Mouse (Mus musculus) midbrain, postnatal 0 days (tissue): ENCODE measurements around the gene Camta1. TPM values are rescaled to one million over a fixed set of nuclear protein-coding genes. Genes with fewer than 3 reads are reported as not detected.
A peak's percentile ranks its signal among the peaks of the same experiment; 100 is the strongest.

Source experiments
- ATAC-seq: fragments of 200-750 bp; cut with Nextera tagmentation; 2 replicates; pipeline ENCODE4 v1.8.0; 2017; ENCODE audit warnings: moderate number of reproducible peaks, mild to moderate bottlenecking, moderate TSS enrichment, moderate library complexity; ENCODE audit not compliant: low FRiP score
- DNase-seq: peaks from one replicate; pipeline ENCODE4 v3.0.0-alpha.2; 2015; ENCODE audit warnings: low spot score
- H3K27ac ChIP-seq: fragments of 300-500 bp; sonication (generic); 2 replicates; pipeline ENCODE4 v1.5.1; 2014; ENCODE audit warnings: low read depth, mild to moderate bottlenecking, low read length, mixed read lengths
- H3K27me3 ChIP-seq: fragments of 300-500 bp; sonication (generic); 2 replicates; pipeline ENCODE4 v1.6.1; 2014; ENCODE audit warnings: low read length, control low read depth, mixed read lengths; ENCODE audit not compliant: insufficient read depth
- H3K36me3 ChIP-seq: fragments of 300-500 bp; sonication (generic); 2 replicates; pipeline ENCODE4 v1.6.1; 2014; ENCODE audit warnings: low read length, control low read depth, mixed read lengths; ENCODE audit not compliant: insufficient read depth
- H3K4me1 ChIP-seq: fragments of 300-500 bp; sonication (generic); 2 replicates; pipeline ENCODE4 v1.6.1; 2014; ENCODE audit warnings: mild to moderate bottlenecking, control low read depth, antibody characterized with exemption, low read length, mixed read lengths; ENCODE audit not compliant: insufficient read depth
- H3K4me2 ChIP-seq: fragments of 300-500 bp; sonication (generic); 2 replicates; pipeline ENCODE4 v1.6.1; 2014; ENCODE audit warnings: low read depth, mild to moderate bottlenecking, low read length, mixed read lengths; ENCODE audit not compliant: poor library complexity, severe bottlenecking
- H3K4me3 ChIP-seq: fragments of 300-500 bp; sonication (generic); 2 replicates; pipeline ENCODE4 v1.5.1; 2014; ENCODE audit warnings: low read depth, mild to moderate bottlenecking, low read length, moderate library complexity
- H3K9ac ChIP-seq: fragments of 300-500 bp; sonication (generic); replicated peaks from 2 replicates; pipeline ENCODE4 v1.6.1; 2014; ENCODE audit warnings: mild to moderate bottlenecking, low read length, moderate library complexity, mixed read lengths; ENCODE audit not compliant: poor library complexity, severe bottlenecking
- H3K9me3 ChIP-seq: fragments of 300-500 bp; sonication (generic); 2 replicates; pipeline ENCODE4 v1.6.1; 2016; ENCODE audit warnings: low read length, control low read depth
- CTCF ChIP-seq: IDR thresholded peaks from 2 replicates; pipeline ENCODE4 v1.5.1; 2016; ENCODE audit warnings: antibody characterized with exemption, mild to moderate bottlenecking
- WGBS: fragments of 180-500 bp; shearing (Covaris S2); extraction: QIAGEN DNeasy Blood & Tissue Kit; methylation state at CpG from one replicate; pipeline ENCODE4 v1.1.7; 2014; 5-methylcytosine and 5-hydroxymethylcytosine counted together
- polyA plus RNA-seq: library from polyadenylated mRNA; unstranded; fragments of >200 nt; fragmentation: Nextera tagmentation; extraction: Ambion mirVana; gene quantifications from 2 replicates; pipeline ENCODE4 v1.2.1, GENCODE M21; 2015
- total RNA-seq: library from RNA; depleted of rRNA; stranded (reverse); fragments of >200 nt; gene quantifications from 2 replicates; pipeline ENCODE4 v1.2.3, GENCODE M21; 2014

Camta1 gene
- total and polyA plus RNA-seq, 2 experiments from 2014 or later = 140 to 153 TPM

DNA sequence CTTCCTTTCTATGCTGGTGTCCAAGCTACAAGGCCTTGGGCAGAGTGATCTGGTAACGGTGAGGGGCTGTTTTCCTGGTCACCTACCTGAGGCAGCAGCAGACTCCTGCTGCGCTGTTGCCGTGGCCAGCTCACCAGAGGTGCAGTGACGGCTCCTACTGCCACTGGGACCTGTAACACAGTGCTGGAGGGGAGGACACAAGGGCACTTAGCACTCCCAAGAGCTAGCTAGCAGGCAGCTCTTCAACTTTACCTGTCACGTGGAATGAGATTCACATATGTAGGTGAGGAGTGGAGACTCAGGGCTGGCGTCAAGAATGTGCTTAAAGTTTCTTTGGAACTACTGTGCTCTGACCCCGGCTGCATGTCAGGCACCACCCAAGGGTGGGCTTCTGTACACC, 851.4 kb downstream of the Camta1 start:
- ATAC-seq = no peak
- Histone ChIP-seq H3K4me2 (no peak overlapping the region), H3K9ac (no peak overlapping the region), H3K27ac (no peak overlapping the region), H3K4me3 (no peak overlapping the region), H3K9me3 (no peaks in the 10 kb centered on the region), H3K36me3 (peaks cover 5% of the 10 kb centered on the region; the same call in 1 of the 2 replicates), H3K27me3 (no peaks in the 10 kb centered on the region), H3K4me1 (no peaks in the 10 kb centered on the region)
- TF ChIP-seq CTCF = no peak
- 93% methylated on average over 7 of the region's 7 CpGs for WGBS
- no peak for DNase-seq

- no peaks in the 10 kb centered on the region for H3K9me3 ChIP-seq
- 53% methylated on average over 6 of the region's 6 CpGs for WGBS
- no peak overlapping the region for H3K4me3 ChIP-seq
- no peak overlapping the region for H3K4me2 ChIP-seq
- peak; percentile 65 for TF ChIP-seq CTCF
- no peaks in the 10 kb centered on the region for H3K27me3 ChIP-seq
- DNase-seq (peak; percentile 36), ATAC-seq (no peak)
- no peaks in the 10 kb centered on the region for H3K4me1 ChIP-seq
- peaks cover 3% of the 10 kb centered on the region; the same call in 1 of the 2 replicates for H3K36me3 ChIP-seq
- H3K9ac ChIP-seq = no peak overlapping the region
- no peak overlapping the region for H3K27ac ChIP-seq
Measured at GRCm38 (mm10) chr4:151006945-151007344, 854.7 kb downstream of the Camta1 start.

GRCm38 (mm10) chr4:151005656-151006318, 855.9 kb downstream of the Camta1 start:
- Histone ChIP-seq H3K27ac (no peak overlapping the region), H3K9ac (no peak overlapping the region), H3K36me3 (0 out of 2 replicates have a peak, but pooled peaks cover 3% of the 10 kb centered on the region), H3K9me3 (no peaks in the 10 kb centered on the region), H3K4me2 (no peak overlapping the region), H3K4me1 (no peaks in the 10 kb centered on the region), H3K27me3 (no peaks in the 10 kb centered on the region), H3K4me3 (no peak overlapping the region)
- DNase-seq (no peak), ATAC-seq (no peak)
- WGBS = 94% methylated on average over 13 of the region's 13 CpGs
- no peak for TF ChIP-seq CTCF

DNA sequence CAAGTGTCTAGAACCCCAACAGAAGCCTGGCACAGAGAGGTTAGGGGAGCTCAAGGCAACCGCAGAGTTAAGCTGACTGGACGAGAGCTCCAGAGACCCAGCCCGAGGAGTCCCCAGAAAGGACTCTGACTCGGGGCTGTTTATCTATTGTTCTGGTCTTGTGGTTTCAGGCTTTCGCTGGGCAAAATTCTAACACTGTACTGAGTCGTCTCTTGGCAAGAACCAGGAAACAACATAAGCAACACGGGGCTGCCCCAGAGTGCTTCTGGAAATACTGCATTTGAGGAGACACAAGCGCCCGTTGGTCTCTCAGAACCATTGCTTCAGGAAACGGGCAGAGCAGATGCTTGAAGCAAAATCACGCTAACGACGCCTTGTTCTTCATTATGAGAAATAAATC, 860.3 kb downstream of the Camta1 start:
- DNase-seq = no peak
- no peak for TF ChIP-seq CTCF
- Histone ChIP-seq H3K4me1 (no peaks in the 10 kb centered on the region), H3K27ac (no peak overlapping the region), H3K36me3 (0 out of 2 replicates have a peak, but pooled peaks cover 3% of the 10 kb centered on the region), H3K4me2 (no peak overlapping the region), H3K9ac (no peak overlapping the region), H3K27me3 (no peaks in the 10 kb centered on the region), H3K4me3 (no peak overlapping the region), H3K9me3 (no peaks in the 10 kb centered on the region)
- no peak for ATAC-seq
- 70% methylated on average over 13 of the region's 13 CpGs for WGBS

- Histone ChIP-seq H3K36me3 (no peaks in the 10 kb centered on the region), H3K4me2 (no peak overlapping the region), H3K9ac (no peak overlapping the region), H3K9me3 (no peaks in the 10 kb centered on the region), H3K27me3 (no peaks in the 10 kb centered on the region), H3K4me1 (no peaks in the 10 kb centered on the region), H3K4me3 (no peak overlapping the region), H3K27ac (no peak overlapping the region)
- TF ChIP-seq CTCF = no peak
- DNase-seq (no peak), ATAC-seq (no peak)
- WGBS = 97% methylated on average over 9 of the region's 9 CpGs
Measured at GRCm38 (mm10) chr4:150998626-150999025, 863.0 kb downstream of the Camta1 start.

DNA sequence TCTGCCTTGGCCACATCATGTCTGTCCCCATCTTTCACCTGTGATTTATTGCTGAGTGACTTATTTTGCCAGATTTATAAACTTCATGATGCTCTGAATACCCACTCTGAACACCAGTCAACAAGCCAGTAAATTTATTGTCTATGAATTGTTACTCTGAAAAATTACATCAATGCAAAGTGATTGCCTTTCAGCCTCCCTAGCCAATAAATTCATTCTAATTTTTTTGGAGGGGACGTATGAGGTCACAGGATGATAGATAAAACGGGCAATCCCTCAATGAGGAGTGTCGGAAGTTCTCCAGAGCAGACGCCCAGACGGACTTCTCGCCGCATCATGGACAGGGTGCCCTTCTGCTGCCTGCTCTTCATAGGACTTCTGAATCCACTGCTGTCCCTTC, 864.9 kb downstream of the Camta1 start, which contains the start of gene Uts2:
Gene Uts2, plus strand, starts transcription at position 301 of the 400 bp plus-strand sequence.
- Histone ChIP-seq H3K4me1 (no peaks in the 10 kb centered on the region), H3K27me3 (no peaks in the 10 kb centered on the region), H3K9me3 (no peaks in the 10 kb centered on the region), H3K9ac (no peak within 1 kb of the TSS), H3K27ac (no peak within 1 kb of the TSS), H3K4me3 (no peak within 1 kb of the TSS), H3K4me2 (no peak within 1 kb of the TSS), H3K36me3 (no peaks in the 10 kb centered on the region)
- ATAC-seq (no peak), DNase-seq (no peak)
- WGBS = 94% methylated on average over 7 of the region's 7 CpGs
- no peak for TF ChIP-seq CTCF
